12 mouse cellular contexts compared by ENCODE assay signal in genomic region chr17:12577096-12577495, GRCm38 (mm10).
"Had no signal": no experiment of that assay in that cellular context is flagged by ENCODE, and none has a peak within 500 bp of the region (broad histone marks: within the 10 kb centered on the region; RNA-seq: fewer than 3 reads in every experiment).

No protein-coding gene starts in this region.

- DNase-seq: left cerebral cortex, postnatal 4 days; liver; liver, embryonic 13.5 days; liver, postnatal 0 days; lung, adult 18-20 months; lung, adult 2 months; lung, embryonic 14.5 days; lung, postnatal 10 days; lung, postnatal 14 days; lung, postnatal 36 days; lung, postnatal 4 days; midbrain, embryonic 14.5 days had no signal
